Mouse (Mus musculus): ENCODE results near the gene Pf4.

GRCm38 (mm10) chr5:90771880-90772653 is at the start of gene Pf4:
- TF ChIP-seq ZNF384 (IDR thresholded peaks at IDR 0.05; ENCODE audit: low read depth, low read length) (no peak), CHD2 (IDR thresholded peaks at IDR 0.05; ENCODE audit: low read depth, low read length) (no peak)
